Mouse (Mus musculus) bone marrow, adult 2 months (tissue): ENCODE measurements at regions not wholly inside any gene's neighbourhood (a gene's known extent, or its start where the extent isn't known, plus 50 kb on each side); places are given as distances from the start of the nearest gene placed in this dataset.

Source experiments
- CTCF ChIP-seq: fragments of 200-500 bp; IDR thresholded peaks from 2 replicates; pipeline ENCODE4 v1.5.1; 2011; ENCODE audit warnings: low read length, control low read depth; ENCODE audit not compliant: control insufficient read depth, insufficient read depth
- POLR2A ChIP-seq: fragments of 200-500 bp; IDR thresholded peaks from 2 replicates; pipeline ENCODE4 v1.6.1; 2011; ENCODE audit warnings: low read depth, mild to moderate bottlenecking, control low read depth, low read length, borderline replicate concordance; ENCODE audit not compliant: control insufficient read depth

DNA sequence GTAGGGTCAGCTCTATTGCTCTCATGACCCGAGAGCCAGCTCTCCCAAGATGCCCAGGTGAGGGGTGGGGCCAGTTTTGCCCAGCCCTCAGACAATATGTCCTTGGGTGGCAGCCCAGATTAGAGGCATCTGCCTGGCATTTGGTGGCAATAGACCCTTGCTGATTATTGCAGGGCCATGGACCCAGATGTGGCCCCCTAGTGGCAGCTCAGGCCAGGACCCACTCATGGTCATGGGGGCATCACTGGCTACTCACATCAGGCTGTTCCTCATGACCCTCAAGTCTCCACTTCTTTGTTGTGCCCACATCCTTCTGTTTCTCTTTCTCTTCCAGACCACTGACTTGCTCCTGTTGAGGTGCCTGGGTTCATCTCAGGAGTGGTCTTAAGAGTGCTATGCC, 66.4 kb upstream of the Cpne4 start:
- TF ChIP-seq POLR2A (no peak), CTCF (peak; percentile 40; the same call in 1 of the 2 replicates)
